Mouse (Mus musculus) macrophage (primary cell): ENCODE measurements at regions not wholly inside any gene's neighbourhood (a gene's known extent, or its start where the extent isn't known, plus 50 kb on each side); places are given as distances from the start of the nearest gene placed in this dataset.

Experiments used
- H3K27ac ChIP-seq: fragments of 350-480 bp; formaldehyde crosslinking; 2 replicates; pipeline ENCODE4 v1.9.0; 2021
- H3K36me3 ChIP-seq: fragments of 350-480 bp; formaldehyde crosslinking; 2 replicates; pipeline ENCODE4 v1.9.0; 2021; ENCODE audit errors: inconsistent target
- H3K4me3 ChIP-seq: fragments of 350-480 bp; formaldehyde crosslinking; 2 replicates; pipeline ENCODE4 v1.9.0; 2021; ENCODE audit errors: inconsistent target
- H3K79me2 ChIP-seq: fragments of 350-480 bp; formaldehyde crosslinking; 2 replicates; pipeline ENCODE4 v1.9.0; 2021; ENCODE audit errors: inconsistent target
- WGBS: methylation state at CpG from one replicate; pipeline ENCODE4 v1.1.7; 2026; ENCODE audit warnings: inconsistent platforms; ENCODE audit not compliant: missing documents; 5-methylcytosine and 5-hydroxymethylcytosine counted together

DNA sequence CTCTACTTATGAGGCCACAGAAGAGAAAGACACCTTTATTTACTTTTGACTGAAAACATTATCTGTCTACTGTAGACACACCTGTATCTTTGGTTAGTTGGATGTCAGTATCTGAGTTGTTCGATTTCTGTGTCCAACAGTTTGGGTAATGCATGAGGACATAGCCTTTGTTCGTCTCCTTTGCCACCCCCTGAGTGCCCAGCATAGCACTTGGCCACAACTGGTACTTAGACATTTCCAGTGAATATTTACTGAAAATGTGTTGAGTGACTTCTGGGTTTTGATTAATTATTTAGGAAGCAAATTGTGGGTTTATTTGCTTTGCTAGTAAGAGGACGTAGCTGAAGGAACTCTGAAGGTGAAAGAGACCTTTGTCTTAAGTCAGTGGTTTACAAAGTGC lies 108.4 kb upstream of the Jun start:
- Histone ChIP-seq H3K79me2 (no peaks in the 10 kb centered on the region), H3K27ac (peak overlapping the region; percentile 65), H3K4me3 (peak overlapping the region; percentile 12; the same call in 1 of the 2 replicates), H3K36me3 (no peaks in the 10 kb centered on the region)
- 90% methylated on average over 3 of the region's 3 CpGs for WGBS

DNA sequence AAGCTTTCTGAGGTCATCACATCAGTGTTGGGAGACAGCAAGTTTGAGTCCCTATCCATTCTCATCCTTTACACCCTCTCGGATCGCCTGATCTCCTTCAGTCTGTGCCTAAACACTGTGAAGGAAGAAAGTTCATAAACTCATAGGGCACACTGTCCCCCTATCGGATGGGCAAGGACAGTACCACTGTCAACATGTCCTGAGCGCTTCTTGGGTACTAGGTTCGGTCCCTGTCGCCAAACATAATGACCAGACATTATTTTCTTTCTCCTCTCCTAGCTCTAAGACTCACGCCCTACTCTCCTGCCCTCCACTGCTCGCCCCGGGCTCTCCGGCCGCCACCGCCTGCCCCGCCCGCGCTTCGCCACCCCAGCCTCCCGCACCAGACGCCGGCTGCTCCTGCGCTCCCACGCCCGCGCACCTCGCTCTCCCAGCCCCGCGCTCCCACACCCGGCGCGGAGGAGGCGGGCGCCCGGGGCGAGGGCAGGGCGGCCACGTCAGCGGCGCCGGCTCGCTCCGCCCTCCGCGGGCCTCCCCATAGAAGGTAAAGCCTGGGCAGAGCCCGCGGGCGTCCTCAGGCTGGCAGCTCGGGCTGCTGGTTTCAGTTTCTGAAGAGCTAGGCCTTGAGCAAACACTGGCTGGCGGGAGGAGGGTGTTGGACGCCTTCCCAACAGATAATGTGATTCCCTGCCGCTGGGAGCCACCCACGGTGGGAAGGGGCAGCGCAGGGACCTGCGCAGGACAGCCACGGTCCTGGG lies 109.1 kb upstream of the Jun start:
- Histone ChIP-seq H3K27ac (peak overlapping the region; percentile 85), H3K79me2 (no peaks in the 10 kb centered on the region), H3K36me3 (no peaks in the 10 kb centered on the region), H3K4me3 (peak overlapping the region; percentile 16)
- 3% methylated on average over 52 of the region's 53 CpGs for whole genome bisulfite sequencing

DNA sequence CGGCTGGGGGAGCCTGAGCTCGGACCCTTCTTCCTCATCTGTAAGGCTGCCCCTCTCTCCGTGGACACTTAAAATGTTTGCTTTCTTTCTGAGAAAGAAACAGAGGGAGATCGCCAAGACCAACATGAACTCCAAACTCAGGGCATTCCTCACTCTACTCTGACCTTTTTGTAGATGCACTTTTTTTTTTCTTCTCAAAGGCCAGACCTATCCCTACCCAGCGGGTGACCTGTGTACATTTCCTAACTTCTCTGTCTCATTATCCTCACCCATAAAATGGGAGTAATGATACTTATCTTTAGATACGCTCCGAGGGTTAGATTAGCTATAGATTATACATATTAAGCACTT lies 109.6 kb upstream of the Jun start:
- 24% methylated on average over 7 of the region's 7 CpGs for WGBS
- no peaks in the 10 kb centered on the region for H3K79me2 ChIP-seq
- peak overlapping the region; percentile 16 for H3K4me3 ChIP-seq
- peak overlapping the region; percentile 85 for H3K27ac ChIP-seq
- no peaks in the 10 kb centered on the region for H3K36me3 ChIP-seq

DNA sequence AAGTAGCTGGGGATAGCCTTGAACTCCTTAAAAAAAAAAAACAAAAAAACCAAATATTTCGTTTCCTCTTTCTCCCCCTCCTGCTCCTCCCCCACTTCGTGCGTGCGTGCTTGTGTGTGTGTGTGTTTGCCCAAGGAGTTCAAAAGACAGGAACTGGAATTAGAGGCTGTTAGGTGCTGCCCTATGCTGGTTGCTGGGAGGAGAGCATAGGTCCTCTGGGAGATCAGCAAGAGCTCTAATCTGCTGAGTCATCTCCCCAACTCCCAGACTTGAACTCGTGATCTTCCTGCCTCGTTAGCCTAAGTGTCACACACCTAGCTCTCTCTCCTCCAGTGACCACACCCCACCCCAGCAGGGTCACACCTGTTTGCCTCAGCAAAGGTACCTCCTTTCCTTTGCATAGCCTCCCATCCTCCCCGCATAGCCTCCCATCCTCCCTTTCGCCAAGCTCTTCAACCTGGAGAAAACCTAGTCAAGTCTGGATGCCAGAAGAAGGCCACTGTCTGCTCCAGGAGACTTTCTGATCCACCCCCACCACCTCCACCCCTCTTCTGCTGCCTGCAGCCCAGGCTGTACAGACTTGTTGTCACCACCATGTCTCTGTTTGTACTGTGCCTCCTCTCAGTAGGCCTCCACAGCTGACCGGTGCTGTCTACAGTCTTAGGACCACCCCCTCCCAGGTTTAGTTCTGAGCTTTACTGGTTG lies 110.5 kb upstream of the Jun start:
- Histone ChIP-seq H3K79me2 (no peaks in the 10 kb centered on the region), H3K36me3 (no peaks in the 10 kb centered on the region), H3K27ac (peak overlapping the region; percentile 85), H3K4me3 (no peak overlapping the region)
- 29% methylated on average over 9 of the region's 9 CpGs for WGBS

DNA sequence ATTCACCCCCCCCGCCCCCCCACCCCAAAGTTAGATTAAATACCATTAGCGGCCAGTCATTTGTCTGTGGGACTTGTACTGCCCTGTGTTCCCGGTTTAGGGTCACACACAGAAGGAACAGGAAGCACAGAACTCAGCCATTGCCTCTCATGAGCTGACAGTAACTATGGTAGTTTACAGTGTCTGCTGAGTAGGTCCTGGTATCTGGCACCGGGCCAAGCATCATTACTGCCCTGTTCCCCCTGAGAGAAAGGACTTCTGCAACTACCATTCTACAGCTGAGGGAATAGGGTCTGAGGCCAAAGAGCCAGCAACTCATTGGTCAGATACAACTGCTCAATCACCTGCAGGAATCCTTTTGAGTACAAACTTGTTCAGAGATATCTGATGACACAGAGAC lies 111.4 kb upstream of the Jun start:
- H3K27ac ChIP-seq, result peak overlapping the region; percentile 85
- H3K79me2 ChIP-seq, result no peaks in the 10 kb centered on the region
- H3K36me3 ChIP-seq, result no peaks in the 10 kb centered on the region
- no peak overlapping the region for H3K4me3 ChIP-seq
- WGBS, result 60% methylated on average over 4 of the region's 4 CpGs

DNA sequence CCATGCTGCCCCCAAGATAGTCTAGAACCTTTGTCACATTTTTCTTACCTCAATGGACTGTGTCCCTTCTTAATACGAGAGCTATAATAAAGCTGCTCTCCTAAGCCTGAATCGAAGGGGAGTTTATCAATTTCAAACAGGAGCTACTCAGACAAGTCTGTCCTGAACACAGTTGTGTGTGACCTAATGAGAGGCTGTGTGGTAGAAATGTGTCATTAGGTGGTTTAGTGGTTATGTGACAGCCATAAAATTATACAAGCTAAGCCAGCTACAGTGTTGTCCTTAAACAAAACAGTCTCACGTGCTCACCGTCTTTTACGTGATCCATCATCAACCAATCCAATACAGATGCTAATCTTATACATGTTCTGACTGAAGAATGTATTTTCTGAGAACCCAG lies 114.5 kb upstream of the Jun start:
- Histone ChIP-seq H3K27ac (no peak overlapping the region), H3K36me3 (no peaks in the 10 kb centered on the region), H3K4me3 (no peak overlapping the region), H3K79me2 (no peaks in the 10 kb centered on the region)
- WGBS, result 89% methylated on average over 5 of the region's 5 CpGs

DNA sequence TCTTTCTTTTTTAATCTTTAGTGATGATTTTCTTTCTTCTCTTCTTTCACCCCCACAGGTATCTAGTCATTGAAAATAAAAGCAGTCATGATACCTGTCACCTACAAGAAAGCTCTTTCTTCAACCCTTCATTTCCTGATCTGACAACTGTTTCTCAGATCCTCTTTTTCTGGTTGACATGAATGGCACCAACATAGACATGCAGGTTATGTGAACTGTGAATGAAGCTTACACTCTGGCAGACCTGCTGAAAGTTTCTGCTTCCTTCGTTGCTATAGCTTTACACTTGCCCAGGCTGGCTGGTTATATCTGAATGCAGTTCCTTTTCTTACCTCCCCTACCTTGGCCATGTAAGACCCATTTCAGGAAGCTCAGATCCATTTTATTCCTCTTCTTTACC lies 115.2 kb upstream of the Jun start:
- no peaks in the 10 kb centered on the region for H3K36me3 ChIP-seq
- H3K27ac ChIP-seq, result no peak overlapping the region
- no peak overlapping the region for H3K4me3 ChIP-seq
- no peaks in the 10 kb centered on the region for H3K79me2 ChIP-seq
- WGBS, result 56% methylated on average over 1 of the region's 1 CpGs

DNA sequence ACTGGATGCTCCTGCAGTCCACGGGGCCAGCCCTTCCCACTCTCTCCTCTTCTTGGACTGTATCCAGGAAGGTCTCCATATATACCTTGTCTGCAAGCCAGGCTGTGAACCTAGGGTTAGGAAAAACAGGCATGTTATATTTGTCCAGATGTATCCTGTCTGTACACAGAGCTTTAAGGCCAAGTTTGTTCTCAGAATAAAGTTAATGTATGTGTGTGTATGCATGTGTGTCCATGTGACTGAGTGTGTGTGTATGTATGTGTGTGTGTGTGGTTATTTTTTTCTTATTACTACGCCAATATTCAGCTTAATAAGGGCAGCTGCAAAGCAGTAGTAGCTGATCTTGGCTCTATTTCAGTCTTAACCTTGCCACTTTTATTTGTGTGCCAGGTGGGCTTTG lies 117.7 kb upstream of the Jun start:
- 94% methylated on average over 2 of the region's 2 CpGs for WGBS
- Histone ChIP-seq H3K79me2 (no peaks in the 10 kb centered on the region), H3K36me3 (no peaks in the 10 kb centered on the region), H3K27ac (no peak overlapping the region), H3K4me3 (no peak overlapping the region)

DNA sequence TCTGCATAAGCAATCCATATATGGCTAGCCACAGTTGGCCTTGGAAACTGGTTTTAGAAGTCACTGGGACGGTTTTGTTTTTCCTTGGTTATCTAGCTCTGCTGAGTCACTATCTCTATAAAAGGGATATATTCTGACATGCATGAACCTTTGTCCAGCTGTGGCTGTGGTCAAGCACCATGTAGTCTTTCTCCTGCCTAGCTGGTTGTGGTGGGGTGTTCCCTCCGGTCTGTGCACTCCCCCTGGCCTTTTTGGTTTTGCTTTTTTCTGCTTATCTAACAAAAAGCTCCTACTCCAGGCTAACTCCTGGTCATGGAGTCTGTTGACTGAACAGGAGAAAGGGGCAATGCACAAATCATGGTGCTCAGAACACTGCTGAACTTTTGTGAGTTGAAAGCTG lies 125.7 kb upstream of the Jun start:
- 58% methylated on average over 2 of the region's 2 CpGs for WGBS
- Histone ChIP-seq H3K4me3 (no peak overlapping the region), H3K79me2 (no peaks in the 10 kb centered on the region), H3K27ac (no peak overlapping the region), H3K36me3 (no peaks in the 10 kb centered on the region)

DNA sequence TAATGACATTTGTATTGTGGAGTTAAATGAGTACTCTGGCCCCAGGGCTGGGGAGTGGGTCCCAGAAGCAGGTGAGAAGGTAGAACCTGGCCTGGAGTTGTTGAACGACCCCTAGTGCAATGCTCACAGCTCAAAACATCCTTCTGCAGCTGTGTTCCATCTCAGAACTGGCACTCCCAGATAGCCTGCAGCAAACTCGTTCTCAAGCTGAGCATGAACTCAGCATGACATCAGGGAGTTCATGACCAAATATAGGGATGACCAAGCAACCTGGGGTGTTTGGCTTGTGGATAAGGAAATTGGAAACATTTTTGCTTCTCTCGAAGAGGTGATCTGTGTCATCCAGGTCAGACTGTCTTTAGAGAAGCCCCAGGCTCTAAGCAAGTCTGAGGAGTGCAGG lies 126.4 kb upstream of the Jun start:
- Histone ChIP-seq H3K36me3 (no peaks in the 10 kb centered on the region), H3K27ac (no peak overlapping the region), H3K4me3 (no peak overlapping the region), H3K79me2 (no peaks in the 10 kb centered on the region)
- 86% methylated on average over 3 of the region's 3 CpGs for WGBS

DNA sequence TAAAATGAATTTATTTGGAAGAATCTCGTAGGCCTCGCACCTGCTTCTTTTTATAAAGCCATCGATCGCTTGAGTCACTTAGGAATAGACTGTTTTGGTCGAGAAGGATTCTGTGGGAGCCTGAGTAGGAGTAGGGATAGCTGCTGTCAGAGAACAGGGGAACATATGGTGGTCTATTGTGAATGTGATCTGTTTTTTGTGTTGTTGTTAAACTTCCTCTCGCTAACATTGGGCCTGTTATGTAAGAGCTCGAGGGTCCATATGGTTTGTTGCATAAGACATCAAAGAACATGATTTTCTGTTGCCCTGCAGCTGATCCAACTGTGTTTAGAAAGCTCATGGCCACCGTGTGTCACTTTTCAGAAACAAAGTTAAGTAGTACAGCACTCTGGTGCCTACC lies 126.9 kb upstream of the Jun start:
- H3K36me3 ChIP-seq, result no peaks in the 10 kb centered on the region
- H3K4me3 ChIP-seq, result no peak overlapping the region
- no peak overlapping the region for H3K27ac ChIP-seq
- H3K79me2 ChIP-seq, result no peaks in the 10 kb centered on the region
- 69% methylated on average over 8 of the region's 8 CpGs for WGBS

DNA sequence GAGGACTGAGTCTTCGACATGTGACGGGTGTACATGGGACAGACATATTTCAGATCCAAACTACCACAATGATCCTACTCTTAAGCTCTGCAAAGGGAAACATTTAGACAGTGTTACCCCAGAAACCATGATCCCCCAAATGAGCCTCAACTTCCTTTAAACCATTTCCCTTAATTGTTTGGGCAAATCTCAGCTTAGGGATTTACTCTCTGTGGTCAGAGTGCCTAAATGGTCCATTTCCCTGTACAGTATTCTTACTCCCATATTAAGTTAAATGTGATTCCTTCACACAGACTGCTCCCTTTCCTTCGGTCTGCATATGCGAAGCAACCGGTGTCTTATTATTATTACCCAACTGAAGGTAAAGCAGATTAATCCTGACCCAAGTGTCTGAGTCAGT lies 128.4 kb upstream of the Jun start:
- WGBS, result 87% methylated on average over 5 of the region's 5 CpGs
- H3K27ac ChIP-seq, result no peak overlapping the region
- H3K36me3 ChIP-seq, result no peaks in the 10 kb centered on the region
- H3K79me2 ChIP-seq, result no peaks in the 10 kb centered on the region
- no peak overlapping the region for H3K4me3 ChIP-seq

DNA sequence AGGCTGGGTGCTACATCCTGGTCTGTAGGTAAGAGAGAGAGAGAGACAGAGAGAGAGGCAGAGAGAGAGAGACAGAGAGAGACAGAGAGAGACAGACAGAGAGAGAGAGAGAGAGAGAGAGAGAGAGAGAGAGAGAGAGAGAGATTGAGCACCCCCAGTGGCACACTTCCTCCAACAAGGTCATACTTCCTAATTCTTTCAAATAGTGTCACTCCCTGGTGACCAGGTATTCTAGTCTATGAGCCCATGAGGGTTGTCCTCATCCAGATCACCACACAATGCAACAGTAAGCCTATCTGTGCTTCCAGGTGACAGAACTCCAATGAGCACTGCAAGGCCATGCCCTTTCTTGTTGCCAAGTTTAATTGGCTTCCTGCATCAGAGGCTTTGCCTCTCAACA lies 129.0 kb upstream of the Jun start:
- H3K27ac ChIP-seq, result no peak overlapping the region
- H3K4me3 ChIP-seq, result no peak overlapping the region
- H3K36me3 ChIP-seq, result no peaks in the 10 kb centered on the region
- H3K79me2 ChIP-seq, result no peaks in the 10 kb centered on the region

DNA sequence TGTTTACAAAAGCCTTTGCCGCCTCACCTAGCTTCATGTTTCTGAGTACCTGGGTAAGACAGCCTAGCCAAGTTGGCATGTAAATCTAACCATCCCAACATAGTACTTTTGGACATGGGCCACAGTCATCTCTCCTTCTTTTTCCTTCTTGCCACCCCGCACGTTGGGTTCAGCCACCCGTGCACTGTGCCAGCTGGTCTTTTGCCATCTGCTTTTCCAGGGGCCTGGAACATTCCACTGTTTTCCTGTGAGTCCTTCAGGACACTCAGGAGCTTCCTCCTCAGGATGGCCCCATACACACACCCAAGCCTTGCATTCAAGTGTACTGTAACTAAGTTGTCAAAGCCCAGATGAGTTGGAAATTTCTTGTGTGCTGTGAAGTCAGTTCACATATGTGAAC lies 132.2 kb upstream of the Jun start:
- Histone ChIP-seq H3K4me3 (no peak overlapping the region), H3K27ac (no peak overlapping the region), H3K36me3 (no peaks in the 10 kb centered on the region), H3K79me2 (no peaks in the 10 kb centered on the region)
- 84% methylated on average over 4 of the region's 4 CpGs for WGBS

DNA sequence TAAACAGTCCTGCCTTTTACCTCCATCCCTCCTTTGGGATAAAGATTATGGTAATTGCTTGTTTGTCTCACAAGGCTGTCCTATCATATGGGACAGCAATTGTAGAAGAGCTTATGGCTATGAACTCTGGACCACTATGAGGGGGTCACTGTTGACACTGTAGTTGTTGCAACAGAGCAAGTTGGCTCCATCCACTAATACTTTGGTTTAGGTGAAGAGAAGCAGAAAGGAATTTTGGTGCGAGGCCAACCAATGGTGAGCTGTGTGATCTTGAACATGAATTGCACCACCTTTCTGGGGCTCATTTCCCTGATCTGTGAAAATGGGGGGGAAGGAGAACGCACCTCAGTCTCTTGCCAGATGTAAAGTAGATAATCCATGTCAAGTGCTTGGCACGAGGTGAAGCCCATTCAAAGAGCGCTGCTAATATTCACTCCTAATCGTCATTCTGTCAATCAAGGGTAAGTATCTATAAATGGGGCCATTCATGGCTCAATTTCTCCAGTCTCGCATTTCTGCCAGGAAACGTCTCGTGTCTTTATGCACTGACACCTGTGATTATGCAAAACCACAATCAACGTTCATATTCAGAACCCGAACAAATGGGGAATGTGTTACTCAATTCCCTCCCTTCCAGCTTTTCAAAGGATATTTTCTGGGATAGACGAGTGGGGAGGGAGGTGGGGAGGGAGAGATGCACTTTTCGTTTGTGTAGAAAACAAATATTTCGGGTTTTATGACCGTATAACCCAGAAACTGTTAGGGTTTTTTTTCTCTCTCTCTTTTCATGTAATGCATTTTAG lies 133.3 kb upstream of the Jun start:
- H3K4me3 ChIP-seq, result no peak overlapping the region
- H3K27ac ChIP-seq, result no peak overlapping the region
- 79% methylated on average over 14 of the region's 14 CpGs for WGBS
- no peaks in the 10 kb centered on the region for H3K36me3 ChIP-seq
- H3K79me2 ChIP-seq, result no peaks in the 10 kb centered on the region
